Mouse (Mus musculus) kidney, postnatal 0 days (tissue): ENCODE data around the gene Trim47. TPM values are rescaled to one million over a fixed set of nuclear protein-coding genes. Genes with fewer than 3 reads are reported as not detected.

ENCODE experiments used
- ATAC-seq: fragments of 200-750 bp; cut with Nextera tagmentation; replicated peaks from 2 replicates; pipeline ENCODE4 v1.8.0; 2017; ENCODE audit warnings: low read depth, moderate number of reproducible peaks, moderate TSS enrichment, moderate library complexity; ENCODE audit not compliant: low FRiP score
- DNase-seq: peaks from one replicate; pipeline ENCODE4 v3.0.0-alpha.2; 2016; ENCODE audit warnings: low spot score
- H3K27ac ChIP-seq: fragments of 300-500 bp; sonication (generic); 2 replicates; pipeline ENCODE4 v1.5.1; 2014; ENCODE audit warnings: mild to moderate bottlenecking
- H3K27me3 ChIP-seq: fragments of 300-500 bp; sonication (generic); 2 replicates; pipeline ENCODE4 v1.6.1; 2014; ENCODE audit warnings: low read length, mixed read lengths; ENCODE audit not compliant: insufficient read depth
- H3K36me3 ChIP-seq: fragments of 300-500 bp; sonication (generic); 2 replicates; pipeline ENCODE4 v1.6.1; 2014; ENCODE audit warnings: low read length, mixed read lengths; ENCODE audit not compliant: insufficient read depth
- H3K4me1 ChIP-seq: fragments of 300-500 bp; sonication (generic); replicated peaks from 2 replicates; pipeline ENCODE4 v1.6.1; 2014; ENCODE audit warnings: antibody characterized with exemption, low read length, mixed read lengths; ENCODE audit not compliant: insufficient read depth
- H3K4me2 ChIP-seq: fragments of 300-500 bp; sonication (generic); 2 replicates; pipeline ENCODE4 v1.6.1; 2014; ENCODE audit warnings: mild to moderate bottlenecking, low read length, moderate library complexity, mixed read lengths
- H3K4me3 ChIP-seq: fragments of 300-500 bp; sonication (generic); replicated peaks from 2 replicates; pipeline ENCODE4 v1.5.1; 2014; ENCODE audit warnings: low read depth, low read length
- H3K9ac ChIP-seq: fragments of 300-500 bp; sonication (generic); 2 replicates; pipeline ENCODE4 v1.6.1; 2014; ENCODE audit warnings: low read depth, low read length
- H3K9me3 ChIP-seq: fragments of 300-500 bp; sonication (generic); replicated peaks from 2 replicates; pipeline ENCODE4 v1.6.1; 2016; ENCODE audit warnings: low read length, inconsistent platforms, mixed read lengths
- CTCF ChIP-seq: IDR thresholded peaks from 2 replicates; pipeline ENCODE4 v1.5.1; 2016; ENCODE audit warnings: antibody characterized with exemption, low read depth, mild to moderate bottlenecking, moderate library complexity
- WGBS: fragments of 180-500 bp; shearing (Covaris S2); extraction: QIAGEN DNeasy Blood & Tissue Kit; methylation state at CpG from one replicate; pipeline ENCODE4 v1.1.7; 2014; 5-methylcytosine and 5-hydroxymethylcytosine counted together
- polyA plus RNA-seq: library from polyadenylated mRNA; unstranded; fragments of >200 nt; fragmentation: Nextera tagmentation; extraction: Ambion mirVana; gene quantifications from 2 replicates; pipeline ENCODE4 v1.2.1, GENCODE M21; 2015

Trim47 gene
- polyA plus RNA-seq, 1 experiment from 2014 or later, result 40.8 TPM

GRCm38 (mm10) chr11:116058868-116059690 is 67.9 kb downstream of the Trim47 start:
- Histone ChIP-seq H3K4me1 (no peaks in the 10 kb centered on the region), H3K9me3 (no peaks in the 10 kb centered on the region), H3K27me3 (no peaks in the 10 kb centered on the region), H3K4me2 (no peak overlapping the region), H3K36me3 (peaks cover 68% of the 10 kb centered on the region), H3K27ac (no peak overlapping the region), H3K4me3 (no peak overlapping the region), H3K9ac (no peak overlapping the region)
- WGBS, result 91% methylated on average over 17 of the region's 17 CpGs
- DNase-seq (no peak), ATAC-seq (no peak; the same call in 1 of the 2 replicates)
- TF ChIP-seq CTCF, result no peak

GRCm38 (mm10) chr11:116058022-116058614 is 68.9 kb downstream of the Trim47 start:
- no peaks in the 10 kb centered on the region for H3K27me3 ChIP-seq
- DNase-seq (no peak), ATAC-seq (no peak)
- H3K27ac ChIP-seq, result no peak overlapping the region
- no peak overlapping the region for H3K4me2 ChIP-seq
- no peak overlapping the region for H3K9ac ChIP-seq
- H3K4me1 ChIP-seq, result no peaks in the 10 kb centered on the region
- no peaks in the 10 kb centered on the region for H3K9me3 ChIP-seq
- no peak overlapping the region for H3K4me3 ChIP-seq
- H3K36me3 ChIP-seq, result peaks cover 78% of the 10 kb centered on the region
- no peak for TF ChIP-seq CTCF
- 69% methylated on average over 12 of the region's 12 CpGs for WGBS

GRCm38 (mm10) chr11:116057237-116057881 is 69.7 kb downstream of the Trim47 start:
- no peak overlapping the region for H3K4me2 ChIP-seq
- no peak for DNase-seq
- H3K9ac ChIP-seq, result no peak overlapping the region
- H3K9me3 ChIP-seq, result no peaks in the 10 kb centered on the region
- no peak overlapping the region for H3K27ac ChIP-seq
- no peaks in the 10 kb centered on the region for H3K27me3 ChIP-seq
- peaks cover 85% of the 10 kb centered on the region for H3K36me3 ChIP-seq
- WGBS, result 82% methylated on average over 4 of the region's 4 CpGs
- H3K4me1 ChIP-seq, result no peaks in the 10 kb centered on the region
- H3K4me3 ChIP-seq, result no peak overlapping the region
- no peak for ATAC-seq
- no peak for TF ChIP-seq CTCF

GRCm38 (mm10) chr11:116055873-116056272 is 71.1 kb downstream of the Trim47 start:
- Histone ChIP-seq H3K4me3 (no peak overlapping the region), H3K4me1 (no peaks in the 10 kb centered on the region), H3K9me3 (no peaks in the 10 kb centered on the region), H3K27me3 (no peaks in the 10 kb centered on the region), H3K4me2 (no peak overlapping the region), H3K36me3 (peaks cover 81% of the 10 kb centered on the region), H3K27ac (no peak overlapping the region), H3K9ac (no peak overlapping the region)
- DNase-seq (no peak), ATAC-seq (no peak)
- TF ChIP-seq CTCF, result no peak
- 93% methylated on average over 10 of the region's 11 CpGs for WGBS

Other genes with a start within 250 kb of the Trim47 start
- gene Smim5, start 227.2 kb downstream of the Trim47 start, polyA plus RNA-seq, result 11.1 and 12.1 TPM in 2 replicates
- gene Smim6, start 215.2 kb downstream of the Trim47 start, polyA plus RNA-seq, result 13.7 and 16.1 TPM in 2 replicates
- 37.2 and 40.1 TPM in 2 replicates for gene Sap30bp, start 193.9 kb downstream of the Trim47 start, polyA plus RNA-seq
- gene Recql5, start 193.7 kb downstream of the Trim47 start, polyA plus RNA-seq, result 11.1 and 11.7 TPM in 2 replicates
- 2.9 and 3.1 TPM in 2 replicates for gene Itgb4, start 152.5 kb downstream of the Trim47 start, polyA plus RNA-seq
- gene Galk1, start 114.5 kb downstream of the Trim47 start, polyA plus RNA-seq, result 149 and 156 TPM in 2 replicates
- 1,980 and 2,021 TPM in 2 replicates for gene H3f3b, start 99.2 kb downstream of the Trim47 start, polyA plus RNA-seq
- 21.4 and 23.3 TPM in 2 replicates for gene Unk, start 96.9 kb downstream of the Trim47 start, polyA plus RNA-seq
- 0.54 and 0.75 TPM in 2 replicates for gene Unc13d, start 49.2 kb downstream of the Trim47 start, polyA plus RNA-seq
- gene Wbp2, start 40.2 kb downstream of the Trim47 start, polyA plus RNA-seq, result 121 and 125 TPM in 2 replicates
- 3.1 and 3.3 TPM in 2 replicates for gene Trim65, start 3.9 kb upstream of the Trim47 start, polyA plus RNA-seq
- 81.1 and 89.8 TPM in 2 replicates for gene Mrpl38, start 11.7 kb upstream of the Trim47 start, polyA plus RNA-seq
- gene Fbf1, start 41.0 kb upstream of the Trim47 start, polyA plus RNA-seq, result 16.8 and 20.0 TPM in 2 replicates
- gene Ten1, start 71.6 kb upstream of the Trim47 start, polyA plus RNA-seq, result 44.0 and 47.2 TPM in 2 replicates
- gene Acox1, start 71.8 kb upstream of the Trim47 start, polyA plus RNA-seq, result 55.5 and 64.0 TPM in 2 replicates
- gene Evpl, start 110.9 kb upstream of the Trim47 start, polyA plus RNA-seq, result 3.9 and 4.1 TPM in 2 replicates
- gene Srp68, start 147.0 kb upstream of the Trim47 start, polyA plus RNA-seq, result 62.1 and 69.1 TPM in 2 replicates
- gene Galr2, start 153.7 kb upstream of the Trim47 start, polyA plus RNA-seq, result 0.13 and 0.18 TPM in 2 replicates
- 56.5 and 59.1 TPM in 2 replicates for gene Exoc7, start 180.0 kb upstream of the Trim47 start, polyA plus RNA-seq
- gene Foxj1, start 208.2 kb upstream of the Trim47 start, polyA plus RNA-seq, result 2.5 TPM in 2 replicates